Mouse (Mus musculus): ENCODE data around the gene Rxfp3. TPM values are rescaled to one million over a fixed set of nuclear protein-coding genes. Genes with fewer than 3 reads are reported as not detected.

The Rxfp3 gene
- polyA plus RNA-seq, 1 experiment from 2014 or later = 0.03 TPM

DNA sequence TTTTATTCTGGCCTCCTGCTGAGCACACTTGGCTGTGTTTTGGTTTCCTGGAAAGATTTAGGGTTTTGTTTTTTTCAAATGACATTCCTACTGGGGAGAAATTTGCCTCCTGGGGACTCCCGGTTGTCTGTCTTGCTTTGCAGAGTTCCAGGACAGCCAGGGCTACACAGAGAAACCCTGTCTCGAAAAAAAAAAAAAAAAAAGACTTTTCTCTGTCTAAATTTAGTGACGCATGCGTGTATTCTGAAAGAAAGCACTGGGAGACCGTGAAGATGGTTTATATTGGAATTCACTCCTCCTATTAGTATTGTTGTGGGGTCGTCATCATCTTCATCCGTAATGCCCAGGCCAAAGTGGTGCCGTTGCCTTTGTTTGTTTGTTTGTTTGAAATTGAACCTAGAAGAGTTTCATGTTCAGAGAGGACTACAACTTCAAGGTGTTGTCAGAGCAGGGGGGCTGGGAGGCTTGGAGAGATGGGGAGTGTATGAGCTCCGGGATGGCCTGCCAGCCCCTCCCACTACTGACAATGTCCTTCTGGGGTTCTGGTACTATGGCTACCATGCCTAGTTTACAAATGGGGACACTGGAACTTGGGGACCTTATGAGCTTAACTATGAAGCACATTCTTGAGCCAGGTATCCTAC lies 27.9 kb upstream of the Rxfp3 start:
- H3K36me3 ChIP-seq (ENCODE audit: control insufficient read depth, insufficient read depth, low read length) = no peaks in the 10 kb centered on the region
- no peaks in the 10 kb centered on the region for H3K27me3 ChIP-seq (ENCODE audit: control insufficient read depth, insufficient read depth, low read length)
- 7% methylated on average over 9 of the region's 9 CpGs for WGBS
- peak overlapping the region; percentile 53 for H3K4me3 ChIP-seq (replicated peaks; ENCODE audit: low read length)
- ATAC-seq (ENCODE audit: insufficient read depth, low FRiP score) = no peak
- peaks cover 18% of the 10 kb centered on the region for H3K4me1 ChIP-seq (ENCODE audit: control insufficient read depth, insufficient read depth, low read length)
- peak overlapping the region; percentile 73 for H3K9ac ChIP-seq (ENCODE audit: low read length)
- peak overlapping the region; percentile 94 for H3K27ac ChIP-seq (ENCODE audit: low read length)
- H3K4me2 ChIP-seq (ENCODE audit: low read depth, low read length) = peak overlapping the region; percentile 66
- no peaks in the 10 kb centered on the region for H3K9me3 ChIP-seq (replicated peaks; ENCODE audit: control insufficient read depth, low read length)

DNA sequence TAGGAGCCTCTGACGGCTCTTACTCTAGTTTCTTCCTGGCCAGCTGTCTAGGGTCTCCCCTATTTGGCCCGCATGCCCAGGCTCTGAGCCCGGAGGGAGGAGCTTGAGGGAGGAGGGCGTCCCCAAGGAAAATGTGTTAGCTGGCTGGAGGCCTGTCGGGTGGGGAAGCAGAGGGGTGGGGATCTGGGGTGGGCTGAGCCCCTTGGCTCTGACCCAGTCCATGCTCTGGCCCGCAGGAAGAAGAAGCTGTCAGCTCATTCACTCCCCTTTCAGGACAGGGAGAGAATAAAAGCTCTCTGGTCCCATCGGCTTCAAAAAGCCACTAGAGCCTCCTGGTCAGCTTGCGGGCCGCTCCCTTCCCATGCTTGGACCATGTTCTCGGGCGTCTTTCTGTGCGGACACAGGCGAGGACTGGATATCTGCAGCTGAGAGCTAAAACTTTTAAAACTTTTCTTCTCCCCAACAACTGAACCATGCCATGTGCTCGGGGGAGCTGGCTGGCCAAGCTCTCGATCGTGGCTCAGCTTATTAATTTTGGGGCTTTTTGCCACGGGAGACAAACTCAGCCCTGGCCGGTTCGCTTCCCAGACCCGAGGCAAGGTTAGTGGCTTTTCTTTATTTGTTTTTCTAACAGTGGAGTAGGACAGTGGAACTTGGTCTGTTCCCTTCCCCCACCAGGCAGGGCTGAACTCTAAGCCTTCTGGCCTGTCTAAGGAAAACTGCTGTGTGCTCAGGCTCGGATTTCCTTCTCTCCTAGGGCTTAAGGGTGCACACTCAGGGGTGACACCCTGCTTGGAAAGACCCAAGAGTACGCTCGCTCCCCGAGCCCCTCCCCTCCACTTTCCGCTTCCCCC lies 27.0 kb upstream of the Rxfp3 start, which contains the start of gene Adamts12:
Gene Adamts12, plus strand, starts transcription at position 233 of the 854 bp plus-strand sequence.
- WGBS = 2% methylated on average over 25 of the region's 25 CpGs
- H3K9ac ChIP-seq (ENCODE audit: low read length) = peak within 1 kb of the TSS; percentile 73
- H3K9me3 ChIP-seq (replicated peaks; ENCODE audit: control insufficient read depth, low read length) = no peaks in the 10 kb centered on the region
- H3K27ac ChIP-seq (ENCODE audit: low read length) = peak within 1 kb of the TSS; percentile 94
- H3K4me2 ChIP-seq (ENCODE audit: low read depth, low read length) = peak within 1 kb of the TSS; percentile 66
- peaks cover 18% of the 10 kb centered on the region for H3K4me1 ChIP-seq (ENCODE audit: control insufficient read depth, insufficient read depth, low read length)
- no peaks in the 10 kb centered on the region for H3K36me3 ChIP-seq (ENCODE audit: control insufficient read depth, insufficient read depth, low read length)
- H3K27me3 ChIP-seq (ENCODE audit: control insufficient read depth, insufficient read depth, low read length) = no peaks in the 10 kb centered on the region
- peak within 1 kb of the TSS; percentile 53 for H3K4me3 ChIP-seq (replicated peaks; ENCODE audit: low read length)
- peak; percentile 89 for ATAC-seq (ENCODE audit: insufficient read depth, low FRiP score)

DNA sequence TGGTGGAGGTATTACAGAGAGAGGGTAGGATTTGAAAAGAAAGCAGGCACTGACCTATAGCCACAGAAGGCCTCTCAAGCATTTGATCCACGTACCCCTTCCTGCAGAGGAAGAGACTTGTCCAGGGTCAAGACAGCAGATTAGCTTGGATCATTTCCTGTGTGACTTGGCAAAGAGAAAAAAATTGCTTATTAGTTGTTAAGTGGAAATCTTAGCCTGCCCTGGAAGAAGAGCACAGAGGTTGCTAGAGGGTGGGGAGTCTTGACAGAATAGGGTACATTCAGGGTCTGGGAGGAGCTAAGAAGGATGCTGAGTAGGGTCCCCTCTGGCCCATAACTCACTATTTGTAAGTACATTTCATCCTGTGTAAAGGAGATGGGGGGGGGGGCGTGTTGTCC lies 26.4 kb upstream of the Rxfp3 start:
- ATAC-seq (ENCODE audit: insufficient read depth, low FRiP score) = no peak; the same call in 1 of the 2 replicates
- peaks cover 18% of the 10 kb centered on the region for H3K4me1 ChIP-seq (ENCODE audit: control insufficient read depth, insufficient read depth, low read length)
- no peaks in the 10 kb centered on the region for H3K9me3 ChIP-seq (replicated peaks; ENCODE audit: control insufficient read depth, low read length)
- H3K36me3 ChIP-seq (ENCODE audit: control insufficient read depth, insufficient read depth, low read length) = no peaks in the 10 kb centered on the region
- H3K4me3 ChIP-seq (replicated peaks; ENCODE audit: low read length) = peak overlapping the region; percentile 53
- no peaks in the 10 kb centered on the region for H3K27me3 ChIP-seq (ENCODE audit: control insufficient read depth, insufficient read depth, low read length)
- 0 out of 2 replicates have a peak overlapping the region, but pooled peaks have one; percentile 73 for H3K9ac ChIP-seq (ENCODE audit: low read length)
- H3K4me2 ChIP-seq (ENCODE audit: low read depth, low read length) = peak overlapping the region; percentile 66
- H3K27ac ChIP-seq (ENCODE audit: low read length) = peak overlapping the region; percentile 94; the same call in 1 of the 2 replicates
- WGBS = 20% methylated on average over 2 of the region's 2 CpGs

DNA sequence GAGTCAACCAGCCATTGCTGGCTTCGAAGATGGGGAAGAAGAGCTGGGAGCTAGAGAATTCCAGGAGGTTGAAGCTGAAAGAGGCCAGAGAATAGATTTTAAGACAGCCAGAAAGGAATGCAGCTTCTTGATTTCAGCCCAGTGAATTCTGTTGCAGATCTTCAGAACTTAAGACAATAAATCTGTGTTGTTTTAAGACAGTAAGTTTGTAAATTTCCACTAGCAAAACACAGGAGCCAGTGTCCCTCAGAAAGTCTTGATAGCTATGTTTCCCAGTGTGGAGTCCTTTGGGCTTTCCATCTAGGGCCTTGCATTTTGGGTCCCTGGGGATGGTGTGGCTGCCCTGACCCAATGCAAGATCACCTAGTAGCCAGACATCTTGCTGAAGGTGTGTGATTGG lies 25.1 kb upstream of the Rxfp3 start:
- H3K4me2 ChIP-seq (ENCODE audit: low read depth, low read length) = no peak overlapping the region
- no peak for ATAC-seq (ENCODE audit: insufficient read depth, low FRiP score)
- peaks cover 18% of the 10 kb centered on the region for H3K4me1 ChIP-seq (ENCODE audit: control insufficient read depth, insufficient read depth, low read length)
- no peaks in the 10 kb centered on the region for H3K9me3 ChIP-seq (replicated peaks; ENCODE audit: control insufficient read depth, low read length)
- no peak overlapping the region for H3K27ac ChIP-seq (ENCODE audit: low read length)
- H3K9ac ChIP-seq (ENCODE audit: low read length) = no peak overlapping the region
- no peaks in the 10 kb centered on the region for H3K27me3 ChIP-seq (ENCODE audit: control insufficient read depth, insufficient read depth, low read length)
- WGBS = 82% methylated on average over 1 of the region's 1 CpGs
- H3K36me3 ChIP-seq (ENCODE audit: control insufficient read depth, insufficient read depth, low read length) = no peaks in the 10 kb centered on the region
- no peak overlapping the region for H3K4me3 ChIP-seq (replicated peaks; ENCODE audit: low read length)

DNA sequence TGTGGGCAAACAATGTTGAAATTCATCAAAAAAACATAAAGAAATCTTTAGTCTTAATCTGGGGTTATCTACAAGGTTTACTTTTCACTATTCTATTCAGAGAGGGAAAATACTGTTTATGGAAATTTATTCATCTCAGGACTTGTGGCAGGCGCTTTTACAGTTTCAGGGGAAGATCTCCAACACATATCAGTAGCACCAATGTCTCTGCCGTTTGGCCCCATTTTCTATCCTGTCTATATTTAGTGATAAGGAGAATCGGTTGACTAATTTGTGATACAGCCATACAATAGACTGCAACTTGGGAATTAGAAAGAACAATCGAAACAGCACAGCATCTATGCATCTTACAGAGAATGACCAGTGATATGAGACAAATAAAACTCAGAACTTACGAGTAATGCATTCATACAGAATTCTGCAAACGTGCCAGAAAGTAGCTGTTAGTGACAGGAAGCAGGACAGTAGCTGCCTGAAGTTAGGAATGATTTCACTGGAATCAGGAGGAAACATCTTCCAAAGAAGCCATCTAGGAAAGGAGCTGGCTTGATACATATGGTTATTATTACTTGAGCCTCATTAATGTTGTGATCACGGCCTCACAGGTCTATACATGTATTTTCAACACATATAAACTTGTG lies 16.8 kb upstream of the Rxfp3 start:
- Histone ChIP-seq H3K27me3 (ENCODE audit: control insufficient read depth, insufficient read depth, low read length) (no peaks in the 10 kb centered on the region), H3K9me3 (replicated peaks; ENCODE audit: control insufficient read depth, low read length) (no peaks in the 10 kb centered on the region), H3K27ac (ENCODE audit: low read length) (no peak overlapping the region), H3K9ac (ENCODE audit: low read length) (no peak overlapping the region), H3K4me2 (ENCODE audit: low read depth, low read length) (no peak overlapping the region), H3K36me3 (ENCODE audit: control insufficient read depth, insufficient read depth, low read length) (no peaks in the 10 kb centered on the region), H3K4me1 (ENCODE audit: control insufficient read depth, insufficient read depth, low read length) (no peaks in the 10 kb centered on the region), H3K4me3 (replicated peaks; ENCODE audit: low read length) (no peak overlapping the region)
- ATAC-seq (ENCODE audit: insufficient read depth, low FRiP score) = no peak
- 63% methylated on average over 7 of the region's 7 CpGs for WGBS

DNA sequence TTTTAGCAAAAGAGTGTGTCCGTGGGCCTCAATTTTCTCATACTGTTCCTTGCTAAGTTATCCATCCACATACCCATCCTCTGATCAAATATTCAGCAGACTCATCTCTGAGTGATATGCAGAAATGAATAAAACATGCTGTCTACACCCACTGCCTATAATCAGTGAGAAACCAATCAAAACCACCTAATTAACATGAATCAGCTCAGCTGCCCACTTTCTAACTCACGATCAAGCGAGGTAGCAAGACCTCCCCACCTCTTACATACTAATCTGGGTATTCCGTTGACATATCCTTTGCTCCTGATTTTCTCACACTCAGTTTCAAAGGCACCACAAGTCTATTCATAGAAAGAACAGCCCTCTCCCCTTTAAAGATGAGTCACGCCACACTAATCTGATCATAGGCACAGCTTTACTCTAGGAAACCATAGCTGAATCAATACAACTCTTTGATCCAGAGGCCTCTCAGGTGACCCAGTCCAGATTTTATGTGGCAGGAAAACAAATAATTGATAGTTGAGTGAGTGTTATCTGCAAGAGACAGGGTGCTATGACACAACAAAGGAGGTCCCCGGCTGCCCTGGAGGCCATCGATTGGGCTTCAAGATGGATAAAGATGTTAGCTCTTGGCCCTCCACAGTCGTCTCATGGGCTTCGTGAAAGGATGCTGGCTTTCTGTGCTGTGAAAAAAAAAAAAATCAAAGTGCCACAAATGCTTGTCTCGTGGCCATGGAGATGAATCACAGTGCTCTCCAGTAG lies 16.1 kb upstream of the Rxfp3 start:
- no peaks in the 10 kb centered on the region for H3K36me3 ChIP-seq (ENCODE audit: control insufficient read depth, insufficient read depth, low read length)
- H3K27ac ChIP-seq (ENCODE audit: low read length) = no peak overlapping the region
- WGBS = 66% methylated on average over 10 of the region's 10 CpGs
- no peaks in the 10 kb centered on the region for H3K27me3 ChIP-seq (ENCODE audit: control insufficient read depth, insufficient read depth, low read length)
- ATAC-seq (ENCODE audit: insufficient read depth, low FRiP score) = no peak
- no peaks in the 10 kb centered on the region for H3K4me1 ChIP-seq (ENCODE audit: control insufficient read depth, insufficient read depth, low read length)
- no peak overlapping the region for H3K4me3 ChIP-seq (replicated peaks; ENCODE audit: low read length)
- no peak overlapping the region for H3K9ac ChIP-seq (ENCODE audit: low read length)
- H3K9me3 ChIP-seq (replicated peaks; ENCODE audit: control insufficient read depth, low read length) = no peaks in the 10 kb centered on the region
- H3K4me2 ChIP-seq (ENCODE audit: low read depth, low read length) = no peak overlapping the region

DNA sequence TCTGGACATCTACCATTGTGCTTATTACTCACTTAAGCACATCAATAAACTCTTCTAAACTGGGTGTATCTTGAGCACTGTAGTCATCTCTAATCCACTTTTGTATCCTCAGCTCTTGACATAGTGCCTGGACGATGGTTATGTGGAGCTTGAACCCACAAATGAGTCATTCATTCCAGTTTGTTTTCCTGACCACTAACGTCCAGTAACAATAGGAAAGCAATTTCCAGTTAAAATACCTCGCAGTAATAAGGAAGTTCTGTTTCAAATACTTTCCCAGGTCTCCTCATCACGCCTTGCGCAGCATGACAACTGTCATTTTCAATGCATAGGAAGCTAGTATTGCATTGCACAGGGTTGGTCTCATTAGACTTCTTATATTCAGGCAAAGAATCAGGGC lies 5.0 kb upstream of the Rxfp3 start:
- Histone ChIP-seq H3K27ac (ENCODE audit: low read length) (no peak overlapping the region), H3K27me3 (ENCODE audit: control insufficient read depth, insufficient read depth, low read length) (peaks cover 6% of the 10 kb centered on the region), H3K4me2 (ENCODE audit: low read depth, low read length) (no peak overlapping the region), H3K9ac (ENCODE audit: low read length) (no peak overlapping the region), H3K4me3 (replicated peaks; ENCODE audit: low read length) (no peak overlapping the region), H3K4me1 (ENCODE audit: control insufficient read depth, insufficient read depth, low read length) (no peaks in the 10 kb centered on the region), H3K36me3 (ENCODE audit: control insufficient read depth, insufficient read depth, low read length) (no peaks in the 10 kb centered on the region), H3K9me3 (replicated peaks; ENCODE audit: control insufficient read depth, low read length) (no peaks in the 10 kb centered on the region)
- WGBS = 78% methylated on average over 5 of the region's 5 CpGs
- ATAC-seq (ENCODE audit: insufficient read depth, low FRiP score) = no peak

DNA sequence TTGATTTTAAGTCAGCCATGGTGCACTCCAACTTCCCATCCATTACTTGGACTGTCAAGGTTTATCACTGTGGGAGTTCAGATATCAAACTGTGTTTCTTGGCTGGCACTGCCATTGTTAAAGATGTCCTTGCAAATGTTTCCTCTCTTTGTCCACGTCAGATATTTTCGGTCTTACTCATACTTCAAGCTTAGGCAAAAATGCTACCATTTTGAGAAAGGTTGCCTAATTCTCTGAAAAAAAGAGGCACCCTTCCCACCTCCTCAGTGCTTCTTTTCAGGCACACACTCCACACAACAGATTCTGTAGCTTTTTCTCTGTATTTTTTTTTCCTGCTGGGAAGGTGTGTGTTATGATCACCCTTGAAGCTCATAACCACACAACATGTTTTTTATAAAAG lies 3.4 kb upstream of the Rxfp3 start:
- Histone ChIP-seq H3K9ac (ENCODE audit: low read length) (no peak overlapping the region), H3K4me3 (replicated peaks; ENCODE audit: low read length) (no peak overlapping the region), H3K9me3 (replicated peaks; ENCODE audit: control insufficient read depth, low read length) (no peaks in the 10 kb centered on the region), H3K27ac (ENCODE audit: low read length) (no peak overlapping the region), H3K4me1 (ENCODE audit: control insufficient read depth, insufficient read depth, low read length) (peaks cover 6% of the 10 kb centered on the region; the same call in 1 of the 2 replicates), H3K36me3 (ENCODE audit: control insufficient read depth, insufficient read depth, low read length) (no peaks in the 10 kb centered on the region), H3K27me3 (ENCODE audit: control insufficient read depth, insufficient read depth, low read length) (peaks cover 22% of the 10 kb centered on the region), H3K4me2 (ENCODE audit: low read depth, low read length) (no peak overlapping the region)
- ATAC-seq (ENCODE audit: insufficient read depth, low FRiP score) = no peak
- WGBS = 60% methylated on average over 2 of the region's 2 CpGs
